Mouse (Mus musculus): ENCODE data around the gene Rnf144a. TPM values are rescaled to one million over a fixed set of nuclear protein-coding genes. Genes with fewer than 3 reads are reported as not detected.

The Rnf144a gene
- 46.4 and 48.3 TPM in 2 replicates for polyA plus RNA-seq (2015; fragmentation: Nextera tagmentation; extraction: Ambion mirVana)

- Histone ChIP-seq H3K36me3 (no peaks in the 10 kb centered on the region), H3K4me2 (peak within 1 kb of the TSS; percentile 83), H3K9me3 (no peaks in the 10 kb centered on the region), H3K9ac (peak within 1 kb of the TSS; percentile 88), H3K4me3 (peak within 1 kb of the TSS; percentile 89), H3K27me3 (no peaks in the 10 kb centered on the region; the same call in 1 of the 2 replicates), H3K27ac (peak within 1 kb of the TSS; percentile 69), H3K4me1 (peaks cover 40% of the 10 kb centered on the region)
- ATAC-seq (ENCODE audit: insufficient number of reproducible peaks, insufficient read depth, low FRiP score, low TSS enrichment, low read depth): peak; percentile 87
- 1% methylated on average over 45 of the region's 45 CpGs for WGBS
Measured at GRCm38 (mm10) chr12:26415104-26415771, at the start of gene Rnf144a. Gene Rnf144a (minus strand): TSS chr12:26415254.

GRCm38 (mm10) chr12:26460091-26460490 is 45.0 kb upstream of the Rnf144a start:
- no peaks in the 10 kb centered on the region for H3K36me3 ChIP-seq
- H3K4me3 ChIP-seq: no peak overlapping the region
- WGBS: 67% methylated on average over 2 of the region's 2 CpGs
- H3K9ac ChIP-seq: no peak overlapping the region
- ATAC-seq (ENCODE audit: insufficient number of reproducible peaks, insufficient read depth, low FRiP score, low TSS enrichment, low read depth): no peak
- no peak overlapping the region for H3K27ac ChIP-seq
- H3K27me3 ChIP-seq: no peaks in the 10 kb centered on the region
- H3K9me3 ChIP-seq: no peaks in the 10 kb centered on the region
- no peak overlapping the region for H3K4me2 ChIP-seq
- peaks cover 11% of the 10 kb centered on the region for H3K4me1 ChIP-seq

GRCm38 (mm10) chr12:26456028-26456698 is 41.1 kb upstream of the Rnf144a start, which contains the start of gene Rsad2:
Gene Rsad2 (minus strand): TSS chr12:26456452.
- H3K9ac ChIP-seq: no peak within 1 kb of the TSS
- no peaks in the 10 kb centered on the region for H3K27me3 ChIP-seq
- no peak within 1 kb of the TSS for H3K4me3 ChIP-seq
- 44% methylated on average over 13 of the region's 13 CpGs for WGBS
- peak; percentile 56; the same call in 1 of the 2 replicates for ATAC-seq (ENCODE audit: insufficient number of reproducible peaks, insufficient read depth, low FRiP score, low TSS enrichment, low read depth)
- H3K36me3 ChIP-seq: no peaks in the 10 kb centered on the region
- peaks cover 11% of the 10 kb centered on the region for H3K4me1 ChIP-seq
- peak within 1 kb of the TSS; percentile 27 for H3K4me2 ChIP-seq
- H3K27ac ChIP-seq: no peak within 1 kb of the TSS
- H3K9me3 ChIP-seq: no peaks in the 10 kb centered on the region

- H3K9ac ChIP-seq: no peak overlapping the region
- 51% methylated on average over 5 of the region's 5 CpGs for WGBS
- no peaks in the 10 kb centered on the region for H3K9me3 ChIP-seq
- H3K4me3 ChIP-seq: no peak overlapping the region
- H3K27me3 ChIP-seq: no peaks in the 10 kb centered on the region
- H3K4me1 ChIP-seq: peaks cover 11% of the 10 kb centered on the region
- H3K36me3 ChIP-seq: no peaks in the 10 kb centered on the region
- H3K4me2 ChIP-seq: no peak overlapping the region
- ATAC-seq (ENCODE audit: insufficient number of reproducible peaks, insufficient read depth, low FRiP score, low TSS enrichment, low read depth): no peak
- H3K27ac ChIP-seq: no peak overlapping the region
Measured at GRCm38 (mm10) chr12:26454682-26455081, 39.6 kb upstream of the Rnf144a start.

GRCm38 (mm10) chr12:26452951-26453350 is 37.9 kb upstream of the Rnf144a start:
- Histone ChIP-seq H3K4me3 (no peak overlapping the region), H3K27me3 (no peaks in the 10 kb centered on the region), H3K9ac (no peak overlapping the region), H3K4me1 (peaks cover 11% of the 10 kb centered on the region), H3K36me3 (no peaks in the 10 kb centered on the region), H3K27ac (no peak overlapping the region), H3K4me2 (no peak overlapping the region), H3K9me3 (no peaks in the 10 kb centered on the region)
- 65% methylated on average over 4 of the region's 4 CpGs for WGBS
- ATAC-seq (ENCODE audit: insufficient number of reproducible peaks, insufficient read depth, low FRiP score, low TSS enrichment, low read depth): no peak

- H3K36me3 ChIP-seq: no peaks in the 10 kb centered on the region
- no peak for ATAC-seq (ENCODE audit: insufficient number of reproducible peaks, insufficient read depth, low FRiP score, low TSS enrichment, low read depth)
- H3K27me3 ChIP-seq: no peaks in the 10 kb centered on the region
- H3K4me2 ChIP-seq: no peak overlapping the region
- H3K9ac ChIP-seq: no peak overlapping the region
- peaks cover 6% of the 10 kb centered on the region for H3K4me1 ChIP-seq
- WGBS: 45% methylated on average over 1 of the region's 1 CpGs
- no peak overlapping the region for H3K4me3 ChIP-seq
- H3K27ac ChIP-seq: no peak overlapping the region
- H3K9me3 ChIP-seq: no peaks in the 10 kb centered on the region
Measured at GRCm38 (mm10) chr12:26451150-26451549, 36.1 kb upstream of the Rnf144a start.

- WGBS: 98% methylated on average over 2 of the region's 2 CpGs
- H3K36me3 ChIP-seq: no peaks in the 10 kb centered on the region
Measured at GRCm38 (mm10) chr12:26449483-26449882, 34.4 kb upstream of the Rnf144a start.

GRCm38 (mm10) chr12:26446377-26447045 is 31.5 kb upstream of the Rnf144a start:
- Histone ChIP-seq H3K9ac (no peak overlapping the region), H3K27me3 (no peaks in the 10 kb centered on the region), H3K9me3 (no peaks in the 10 kb centered on the region), H3K4me3 (no peak overlapping the region), H3K27ac (no peak overlapping the region), H3K4me2 (no peak overlapping the region), H3K4me1 (no peaks in the 10 kb centered on the region), H3K36me3 (no peaks in the 10 kb centered on the region)
- ATAC-seq (ENCODE audit: insufficient number of reproducible peaks, insufficient read depth, low FRiP score, low TSS enrichment, low read depth): no peak
- 79% methylated on average over 4 of the region's 4 CpGs for WGBS

More at GRCm38 (mm10) chr12:26449483-26449882, 34.4 kb upstream of the Rnf144a start:
- no peak for ATAC-seq (ENCODE audit: insufficient number of reproducible peaks, insufficient read depth, low FRiP score, low TSS enrichment, low read depth)
- no peak overlapping the region for H3K4me2 ChIP-seq
- H3K9me3 ChIP-seq: no peaks in the 10 kb centered on the region
- no peak overlapping the region for H3K27ac ChIP-seq
- no peaks in the 10 kb centered on the region for H3K4me1 ChIP-seq
- no peak overlapping the region for H3K9ac ChIP-seq
- H3K27me3 ChIP-seq: no peaks in the 10 kb centered on the region
- no peak overlapping the region for H3K4me3 ChIP-seq

- no peaks in the 10 kb centered on the region for H3K36me3 ChIP-seq
- 82% methylated on average over 2 of the region's 2 CpGs for WGBS
- H3K27ac ChIP-seq: no peak overlapping the region
- H3K9me3 ChIP-seq: no peaks in the 10 kb centered on the region
- H3K27me3 ChIP-seq: no peaks in the 10 kb centered on the region
- H3K4me2 ChIP-seq: no peak overlapping the region
- ATAC-seq (ENCODE audit: insufficient number of reproducible peaks, insufficient read depth, low FRiP score, low TSS enrichment, low read depth): no peak
- H3K4me3 ChIP-seq: no peak overlapping the region
- no peaks in the 10 kb centered on the region for H3K4me1 ChIP-seq
- no peak overlapping the region for H3K9ac ChIP-seq
Measured at GRCm38 (mm10) chr12:26444511-26444910, 29.5 kb upstream of the Rnf144a start.

- Histone ChIP-seq H3K27me3 (no peaks in the 10 kb centered on the region), H3K36me3 (no peaks in the 10 kb centered on the region), H3K4me2 (no peak overlapping the region), H3K4me1 (peaks cover 4% of the 10 kb centered on the region; the same call in 1 of the 2 replicates), H3K9me3 (no peaks in the 10 kb centered on the region), H3K4me3 (no peak overlapping the region), H3K9ac (no peak overlapping the region), H3K27ac (no peak overlapping the region)
- 0% methylated on average over 2 of the region's 2 CpGs for WGBS
- no peak for ATAC-seq (ENCODE audit: insufficient number of reproducible peaks, insufficient read depth, low FRiP score, low TSS enrichment, low read depth)
Measured at GRCm38 (mm10) chr12:26444054-26444453, 29.0 kb upstream of the Rnf144a start.

- no peak overlapping the region for H3K27ac ChIP-seq
- no peak overlapping the region for H3K9ac ChIP-seq
- peaks cover 5% of the 10 kb centered on the region; the same call in 1 of the 2 replicates for H3K4me1 ChIP-seq
- no peaks in the 10 kb centered on the region for H3K27me3 ChIP-seq
- no peaks in the 10 kb centered on the region for H3K36me3 ChIP-seq
- no peaks in the 10 kb centered on the region for H3K9me3 ChIP-seq
- no peak overlapping the region for H3K4me2 ChIP-seq
- H3K4me3 ChIP-seq: no peak overlapping the region
- 24% methylated on average over 3 of the region's 3 CpGs for whole genome bisulfite sequencing
- ATAC-seq (ENCODE audit: insufficient number of reproducible peaks, insufficient read depth, low FRiP score, low TSS enrichment, low read depth): no peak
Measured at GRCm38 (mm10) chr12:26439366-26439765, 24.3 kb upstream of the Rnf144a start.

Data from embryonic facial prominence, embryonic 13.5 days (tissue).